Mouse (Mus musculus): ENCODE measurements at regions not wholly inside any gene's neighbourhood (a gene's known extent, or its start where the extent isn't known, plus 50 kb on each side); places are given as distances from the start of the nearest gene placed in this dataset.

- H3K27me3 ChIP-seq (replicated peaks; ENCODE audit: control insufficient read depth, insufficient read depth, low read length): no peaks in the 10 kb centered on the region
- no peaks in the 10 kb centered on the region for H3K9me3 ChIP-seq (ENCODE audit: control insufficient read depth, low read length)
- H3K4me1 ChIP-seq (ENCODE audit: control insufficient read depth, insufficient read depth, low read depth, low read length): no peaks in the 10 kb centered on the region; the same call in 1 of the 2 replicates
- no peak overlapping the region for H3K4me3 ChIP-seq (ENCODE audit: low read length)
- 82% methylated on average over 4 of the region's 4 CpGs for WGBS
- H3K9ac ChIP-seq (ENCODE audit: low read depth, low read length): no peak overlapping the region
- no peak overlapping the region for H3K4me2 ChIP-seq (ENCODE audit: low read length)
- ATAC-seq: no peak
- no peaks in the 10 kb centered on the region for H3K36me3 ChIP-seq (ENCODE audit: control insufficient read depth, insufficient read depth, low read length)
- H3K27ac ChIP-seq (ENCODE audit: low read depth, low read length): no peak overlapping the region
Measured at GRCm38 (mm10) chr3:148635101-148635500, 355.3 kb downstream of the Adgrl2 start.

DNA sequence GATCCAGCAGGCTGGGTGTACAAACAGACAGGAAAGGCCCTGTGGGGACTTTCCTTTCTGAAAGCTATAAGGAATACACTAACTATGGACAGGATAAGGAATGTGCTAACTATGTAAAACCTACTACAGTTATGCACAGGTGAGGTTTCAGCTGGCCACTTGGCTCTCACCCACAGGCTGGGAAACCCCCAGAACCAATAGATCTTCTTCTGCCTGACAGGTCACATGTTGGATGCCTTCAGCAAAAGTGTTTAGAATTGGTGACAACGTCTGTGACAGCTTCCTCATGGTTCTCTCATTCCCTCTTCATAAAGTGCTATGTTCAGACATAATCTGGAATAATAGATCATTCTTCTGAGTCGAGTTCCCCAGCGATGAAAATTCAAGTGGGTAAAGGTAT, 356.0 kb downstream of the Adgrl2 start:
- Histone ChIP-seq H3K36me3 (ENCODE audit: control insufficient read depth, insufficient read depth, low read length) (no peaks in the 10 kb centered on the region), H3K9ac (ENCODE audit: low read depth, low read length) (no peak overlapping the region), H3K4me1 (ENCODE audit: control insufficient read depth, insufficient read depth, low read depth, low read length) (no peaks in the 10 kb centered on the region; the same call in 1 of the 2 replicates), H3K4me3 (ENCODE audit: low read length) (no peak overlapping the region), H3K27ac (ENCODE audit: low read depth, low read length) (no peak overlapping the region), H3K9me3 (ENCODE audit: control insufficient read depth, low read length) (no peaks in the 10 kb centered on the region), H3K27me3 (replicated peaks; ENCODE audit: control insufficient read depth, insufficient read depth, low read length) (no peaks in the 10 kb centered on the region), H3K4me2 (ENCODE audit: low read length) (no peak overlapping the region)
- ATAC-seq: no peak
- WGBS: 54% methylated on average over 3 of the region's 3 CpGs

DNA sequence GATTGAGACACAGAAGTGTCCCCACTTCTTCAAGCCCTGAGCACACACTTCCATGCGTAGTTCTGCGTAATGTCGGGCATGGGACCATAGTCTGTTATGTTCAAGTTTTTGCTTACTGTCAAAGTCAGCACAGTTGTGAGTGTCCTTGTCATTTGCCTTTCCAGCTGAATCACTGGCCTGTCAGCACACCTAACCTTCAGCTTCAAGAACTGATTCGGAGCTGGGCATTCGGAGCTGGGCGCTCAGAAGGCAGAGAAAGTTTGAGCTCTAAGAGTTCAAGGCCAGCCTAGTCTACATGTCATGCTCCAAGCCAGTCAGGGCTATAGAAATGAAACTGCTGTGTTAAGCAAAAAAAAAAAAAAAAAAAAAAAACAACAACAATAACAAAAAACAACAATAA, 357.1 kb downstream of the Adgrl2 start:
- 100% methylated on average over 6 of the region's 6 CpGs for WGBS
- H3K9me3 ChIP-seq (ENCODE audit: control insufficient read depth, low read length): no peaks in the 10 kb centered on the region
- no peak overlapping the region for H3K27ac ChIP-seq (ENCODE audit: low read depth, low read length)
- no peaks in the 10 kb centered on the region; the same call in 1 of the 2 replicates for H3K4me1 ChIP-seq (ENCODE audit: control insufficient read depth, insufficient read depth, low read depth, low read length)
- H3K36me3 ChIP-seq (ENCODE audit: control insufficient read depth, insufficient read depth, low read length): no peaks in the 10 kb centered on the region
- H3K4me3 ChIP-seq (ENCODE audit: low read length): no peak overlapping the region
- no peak overlapping the region for H3K9ac ChIP-seq (ENCODE audit: low read depth, low read length)
- H3K4me2 ChIP-seq (ENCODE audit: low read length): no peak overlapping the region
- no peak for ATAC-seq
- H3K27me3 ChIP-seq (replicated peaks; ENCODE audit: control insufficient read depth, insufficient read depth, low read length): no peaks in the 10 kb centered on the region

- H3K4me3 ChIP-seq (ENCODE audit: low read length): no peak overlapping the region
- no peaks in the 10 kb centered on the region for H3K36me3 ChIP-seq (ENCODE audit: control insufficient read depth, insufficient read depth, low read length)
- H3K9me3 ChIP-seq (ENCODE audit: control insufficient read depth, low read length): no peaks in the 10 kb centered on the region
- 88% methylated on average over 2 of the region's 2 CpGs for WGBS
- no peak for ATAC-seq
- H3K9ac ChIP-seq (ENCODE audit: low read depth, low read length): no peak overlapping the region
- H3K4me1 ChIP-seq (ENCODE audit: control insufficient read depth, insufficient read depth, low read depth, low read length): no peaks in the 10 kb centered on the region; the same call in 1 of the 2 replicates
- no peaks in the 10 kb centered on the region for H3K27me3 ChIP-seq (replicated peaks; ENCODE audit: control insufficient read depth, insufficient read depth, low read length)
- H3K27ac ChIP-seq (ENCODE audit: low read depth, low read length): no peak overlapping the region
- no peak overlapping the region for H3K4me2 ChIP-seq (ENCODE audit: low read length)
Measured at GRCm38 (mm10) chr3:148632449-148632848, 357.9 kb downstream of the Adgrl2 start.

- Histone ChIP-seq H3K9me3 (ENCODE audit: control insufficient read depth, low read length) (no peaks in the 10 kb centered on the region), H3K27ac (ENCODE audit: low read depth, low read length) (no peak overlapping the region), H3K36me3 (ENCODE audit: control insufficient read depth, insufficient read depth, low read length) (no peaks in the 10 kb centered on the region), H3K4me2 (ENCODE audit: low read length) (peak overlapping the region; percentile 32), H3K4me3 (ENCODE audit: low read length) (no peak overlapping the region), H3K4me1 (ENCODE audit: control insufficient read depth, insufficient read depth, low read depth, low read length) (no peaks in the 10 kb centered on the region; the same call in 1 of the 2 replicates), H3K27me3 (replicated peaks; ENCODE audit: control insufficient read depth, insufficient read depth, low read length) (no peaks in the 10 kb centered on the region), H3K9ac (ENCODE audit: low read depth, low read length) (no peak overlapping the region)
- WGBS: 45% methylated on average over 18 of the region's 18 CpGs
- ATAC-seq: no peak
Measured at GRCm38 (mm10) chr3:148631415-148632192, 358.8 kb downstream of the Adgrl2 start.

- Histone ChIP-seq H3K36me3 (ENCODE audit: control insufficient read depth, insufficient read depth, low read length) (no peaks in the 10 kb centered on the region), H3K27me3 (replicated peaks; ENCODE audit: control insufficient read depth, insufficient read depth, low read length) (no peaks in the 10 kb centered on the region), H3K4me1 (ENCODE audit: control insufficient read depth, insufficient read depth, low read depth, low read length) (no peaks in the 10 kb centered on the region; the same call in 1 of the 2 replicates), H3K27ac (ENCODE audit: low read depth, low read length) (no peak overlapping the region), H3K4me3 (ENCODE audit: low read length) (no peak overlapping the region), H3K4me2 (ENCODE audit: low read length) (no peak overlapping the region), H3K9me3 (ENCODE audit: control insufficient read depth, low read length) (no peaks in the 10 kb centered on the region), H3K9ac (ENCODE audit: low read depth, low read length) (no peak overlapping the region)
- 69% methylated on average over 7 of the region's 7 CpGs for WGBS
- ATAC-seq: no peak
Measured at GRCm38 (mm10) chr3:148630865-148631264, 359.5 kb downstream of the Adgrl2 start.

DNA sequence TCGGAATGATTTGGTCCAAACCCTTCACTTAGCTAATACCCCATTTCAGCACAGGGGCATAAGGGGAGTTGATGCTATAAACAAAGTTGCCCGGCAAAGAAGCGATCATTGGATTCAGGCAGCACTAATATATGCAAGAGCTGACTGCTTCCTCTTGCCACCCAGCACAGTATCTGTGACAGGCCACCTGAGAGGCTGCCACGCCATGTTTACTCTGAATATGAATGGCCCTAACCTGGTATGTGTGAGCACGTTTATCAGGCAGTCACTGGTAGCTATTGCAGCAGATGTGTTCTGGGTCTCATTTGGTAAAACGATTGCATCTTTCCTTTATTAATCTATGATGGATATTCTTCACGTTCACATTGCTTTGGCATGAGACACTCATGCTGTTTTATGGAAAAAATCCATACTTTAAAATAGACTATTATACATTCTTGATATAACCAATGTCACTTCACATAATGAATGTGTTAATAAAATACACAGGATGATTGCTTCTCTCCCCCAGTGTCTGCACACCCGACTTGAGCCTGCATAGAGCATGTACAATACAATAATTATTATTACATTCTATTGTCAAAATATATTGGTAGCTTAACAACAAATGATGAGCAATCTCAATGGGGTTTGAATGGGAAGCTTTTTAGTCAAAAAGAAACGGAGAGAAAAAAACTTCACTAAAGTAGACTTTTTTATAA, 375.2 kb downstream of the Adgrl2 start:
- H3K27me3 ChIP-seq (replicated peaks; ENCODE audit: control insufficient read depth, insufficient read depth, low read length): no peaks in the 10 kb centered on the region
- no peak overlapping the region for H3K27ac ChIP-seq (ENCODE audit: low read depth, low read length)
- WGBS: 56% methylated on average over 9 of the region's 9 CpGs
- H3K4me2 ChIP-seq (ENCODE audit: low read length): no peak overlapping the region
- H3K36me3 ChIP-seq (ENCODE audit: control insufficient read depth, insufficient read depth, low read length): no peaks in the 10 kb centered on the region
- H3K9me3 ChIP-seq (ENCODE audit: control insufficient read depth, low read length): no peaks in the 10 kb centered on the region
- no peak overlapping the region for H3K4me3 ChIP-seq (ENCODE audit: low read length)
- H3K9ac ChIP-seq (ENCODE audit: low read depth, low read length): no peak overlapping the region
- 0 out of 2 replicates have a peak, but pooled peaks have one; percentile 37 for ATAC-seq
- no peaks in the 10 kb centered on the region for H3K4me1 ChIP-seq (ENCODE audit: control insufficient read depth, insufficient read depth, low read depth, low read length)

GRCm38 (mm10) chr3:148613443-148613842, 376.9 kb downstream of the Adgrl2 start:
- 60% methylated on average over 3 of the region's 3 CpGs for WGBS
- H3K4me2 ChIP-seq (ENCODE audit: low read length): no peak overlapping the region
- ATAC-seq: peak; percentile 70
- no peaks in the 10 kb centered on the region for H3K36me3 ChIP-seq (ENCODE audit: control insufficient read depth, insufficient read depth, low read length)
- no peaks in the 10 kb centered on the region for H3K27me3 ChIP-seq (replicated peaks; ENCODE audit: control insufficient read depth, insufficient read depth, low read length)
- H3K27ac ChIP-seq (ENCODE audit: low read depth, low read length): no peak overlapping the region
- no peak overlapping the region for H3K9ac ChIP-seq (ENCODE audit: low read depth, low read length)
- no peak overlapping the region for H3K4me3 ChIP-seq (ENCODE audit: low read length)
- no peaks in the 10 kb centered on the region for H3K4me1 ChIP-seq (ENCODE audit: control insufficient read depth, insufficient read depth, low read depth, low read length)
- no peaks in the 10 kb centered on the region for H3K9me3 ChIP-seq (ENCODE audit: control insufficient read depth, low read length)

- Histone ChIP-seq H3K27ac (ENCODE audit: low read depth, low read length) (no peak overlapping the region), H3K36me3 (ENCODE audit: control insufficient read depth, insufficient read depth, low read length) (no peaks in the 10 kb centered on the region), H3K4me3 (ENCODE audit: low read length) (no peak overlapping the region), H3K9me3 (ENCODE audit: control insufficient read depth, low read length) (no peaks in the 10 kb centered on the region), H3K9ac (ENCODE audit: low read depth, low read length) (no peak overlapping the region), H3K27me3 (replicated peaks; ENCODE audit: control insufficient read depth, insufficient read depth, low read length) (no peaks in the 10 kb centered on the region), H3K4me1 (ENCODE audit: control insufficient read depth, insufficient read depth, low read depth, low read length) (no peaks in the 10 kb centered on the region), H3K4me2 (ENCODE audit: low read length) (no peak overlapping the region)
- ATAC-seq: no peak
- WGBS: 80% methylated on average over 6 of the region's 6 CpGs
Measured at GRCm38 (mm10) chr3:148603276-148603675, 387.1 kb downstream of the Adgrl2 start.
